Mouse (Mus musculus) liver, postnatal 0 days (tissue): ENCODE data around the gene Tfpi. TPM values are rescaled to one million over a fixed set of nuclear protein-coding genes. Genes with fewer than 3 reads are reported as not detected.
A peak's percentile ranks its signal among the peaks of the same experiment; 100 is the strongest.

Experiments used
- ATAC-seq: fragments of 200-750 bp; cut with Nextera tagmentation; 2 replicates; pipeline ENCODE4 v1.8.0; 2017; ENCODE audit warnings: mild to moderate bottlenecking, moderate library complexity
- DNase-seq: peaks from one replicate; pipeline ENCODE4 v3.0.0-alpha.2; 2016
- H3K27ac ChIP-seq: fragments of 300-500 bp; sonication (generic); 2 replicates; pipeline ENCODE4 v1.5.1; 2014; ENCODE audit warnings: antibody characterized with exemption, moderate library complexity, mild to moderate bottlenecking, low read depth
- H3K27me3 ChIP-seq: fragments of 300-500 bp; sonication (generic); 2 replicates; pipeline ENCODE4 v1.6.1; 2014; ENCODE audit warnings: low read length, control low read depth, mixed read lengths; ENCODE audit not compliant: insufficient read depth
- H3K36me3 ChIP-seq: fragments of 300-500 bp; sonication (generic); replicated peaks from 2 replicates; pipeline ENCODE4 v1.6.1; 2014; ENCODE audit warnings: mild to moderate bottlenecking, control low read depth, low read length, moderate library complexity, mixed read lengths; ENCODE audit not compliant: insufficient read depth
- H3K4me1 ChIP-seq: fragments of 300-500 bp; sonication (generic); 2 replicates; pipeline ENCODE4 v1.6.1; 2014; ENCODE audit warnings: antibody characterized with exemption, mild to moderate bottlenecking, control low read depth; ENCODE audit not compliant: insufficient read depth
- H3K4me2 ChIP-seq: fragments of 300-500 bp; sonication (generic); 2 replicates; pipeline ENCODE4 v1.6.1; 2014; ENCODE audit warnings: low read depth, mild to moderate bottlenecking, low read length, moderate library complexity, mixed read lengths
- H3K4me3 ChIP-seq: fragments of 300-500 bp; sonication (generic); 2 replicates; pipeline ENCODE4 v1.5.1; 2014; ENCODE audit warnings: low read depth, low read length
- H3K9ac ChIP-seq: fragments of 300-500 bp; sonication (generic); replicated peaks from 2 replicates; pipeline ENCODE4 v1.6.1; 2014; ENCODE audit warnings: mild to moderate bottlenecking, moderate library complexity
- H3K9me3 ChIP-seq: fragments of 300-500 bp; sonication (generic); 2 replicates; pipeline ENCODE4 v1.6.1; 2016; ENCODE audit warnings: mild to moderate bottlenecking, control low read depth, low read length, mixed read lengths
- CTCF ChIP-seq: sonication (generic); IDR thresholded peaks from 2 replicates; pipeline ENCODE4 v1.5.1; 2016; ENCODE audit warnings: antibody characterized with exemption, low read depth
- EP300 ChIP-seq: IDR thresholded peaks from 2 replicates; pipeline ENCODE4 v1.6.1; 2016; ENCODE audit warnings: antibody characterized with exemption, low read depth, mild to moderate bottlenecking
- WGBS: fragments of 180-500 bp; shearing (Covaris S2); extraction: QIAGEN DNeasy Blood & Tissue Kit; methylation state at CpG from one replicate; pipeline ENCODE4 v1.1.7; 2014; ENCODE audit not compliant: insufficient replicate concordance; 5-methylcytosine and 5-hydroxymethylcytosine counted together
- polyA plus RNA-seq: library from polyadenylated mRNA; unstranded; fragments of >200 nt; fragmentation: Nextera tagmentation; extraction: Ambion mirVana; gene quantifications from 2 replicates; pipeline ENCODE4 v1.2.1, GENCODE M21; 2015

The Tfpi gene
- polyA plus RNA-seq, 1 experiment from 2014 or later: 12.2 TPM

- TF ChIP-seq CTCF (peak; percentile 77), EP300 (no peak)
- ATAC-seq (no peak), DNase-seq (peak; percentile 39)
- Histone ChIP-seq H3K9me3 (no peaks in the 10 kb centered on the region), H3K27me3 (no peaks in the 10 kb centered on the region), H3K4me1 (no peaks in the 10 kb centered on the region), H3K9ac (0 out of 2 replicates have a peak overlapping the region, but pooled peaks have one; percentile 36), H3K4me3 (0 out of 2 replicates have a peak overlapping the region, but pooled peaks have one; percentile 19), H3K36me3 (no peaks in the 10 kb centered on the region), H3K4me2 (peak overlapping the region; percentile 62), H3K27ac (no peak overlapping the region)
- WGBS: 7% methylated on average over 3 of the region's 3 CpGs
These were observed 2.5 kb upstream of the Tfpi start for GRCm38 (mm10) chr2:84479036-84479435.

- Histone ChIP-seq H3K27ac (no peak overlapping the region), H3K36me3 (no peaks in the 10 kb centered on the region), H3K9me3 (no peaks in the 10 kb centered on the region), H3K4me1 (no peaks in the 10 kb centered on the region), H3K4me2 (no peak overlapping the region), H3K4me3 (no peak overlapping the region), H3K9ac (no peak overlapping the region), H3K27me3 (no peaks in the 10 kb centered on the region)
- no peak for ATAC-seq
- 91% methylated on average over 6 of the region's 6 CpGs for WGBS
- DNase-seq: no peak
- TF ChIP-seq EP300 (no peak), CTCF (no peak)
These were observed 1.2 kb upstream of the Tfpi start for GRCm38 (mm10) chr2:84477759-84478158.

GRCm38 (mm10) chr2:84476131-84476530 is 444 bp downstream of the Tfpi start:
- Histone ChIP-seq H3K9ac (no peak overlapping the region), H3K9me3 (no peaks in the 10 kb centered on the region), H3K36me3 (no peaks in the 10 kb centered on the region), H3K27me3 (no peaks in the 10 kb centered on the region), H3K4me3 (peak overlapping the region; percentile 31), H3K4me1 (no peaks in the 10 kb centered on the region), H3K27ac (peak overlapping the region; percentile 2; the same call in 1 of the 2 replicates), H3K4me2 (peak overlapping the region; percentile 60)
- TF ChIP-seq CTCF (no peak), EP300 (no peak)
- 20% methylated on average over 2 of the region's 3 CpGs for WGBS
- no peak for DNase-seq
- ATAC-seq: peak; percentile 39; the same call in 1 of the 2 replicates

- H3K9me3 ChIP-seq: no peaks in the 10 kb centered on the region
- TF ChIP-seq EP300: no peak
- TF ChIP-seq CTCF: no peak
- 50% methylated on average over 1 of the region's 1 CpGs for WGBS
- H3K9ac ChIP-seq: no peak overlapping the region
- H3K27ac ChIP-seq: no peak overlapping the region
- H3K27me3 ChIP-seq: no peaks in the 10 kb centered on the region
- DNase-seq (no peak), ATAC-seq (no peak)
- H3K4me3 ChIP-seq: peak overlapping the region; percentile 31; the same call in 1 of the 2 replicates
- no peaks in the 10 kb centered on the region for H3K36me3 ChIP-seq
- no peaks in the 10 kb centered on the region for H3K4me1 ChIP-seq
- peak overlapping the region; percentile 60 for H3K4me2 ChIP-seq
These were observed 974 bp downstream of the Tfpi start for GRCm38 (mm10) chr2:84475601-84476000.

- H3K4me2 ChIP-seq: no peak overlapping the region
- DNase-seq: no peak
- no peak for TF ChIP-seq CTCF
- TF ChIP-seq EP300: no peak
- ATAC-seq: no peak
- no peak overlapping the region for H3K4me3 ChIP-seq
- H3K9me3 ChIP-seq: no peaks in the 10 kb centered on the region
- no peaks in the 10 kb centered on the region for H3K36me3 ChIP-seq
- H3K27me3 ChIP-seq: no peaks in the 10 kb centered on the region
- no peak overlapping the region for H3K27ac ChIP-seq
- 33% methylated on average over 6 of the region's 6 CpGs for WGBS
- H3K4me1 ChIP-seq: no peaks in the 10 kb centered on the region
- no peak overlapping the region for H3K9ac ChIP-seq
These were observed 1.9 kb downstream of the Tfpi start for GRCm38 (mm10) chr2:84474651-84475050.

GRCm38 (mm10) chr2:84473941-84474530 is 2.5 kb downstream of the Tfpi start:
- 76% methylated on average over 14 of the region's 14 CpGs for WGBS
- TF ChIP-seq EP300 (no peak), CTCF (no peak)
- H3K27ac ChIP-seq: 0 out of 2 replicates have a peak overlapping the region, but pooled peaks have one; percentile 5

More at GRCm38 (mm10) chr2:84473941-84474530, 2.5 kb downstream of the Tfpi start:
- no peak overlapping the region for H3K4me2 ChIP-seq
- H3K4me3 ChIP-seq: no peak overlapping the region
- H3K36me3 ChIP-seq: no peaks in the 10 kb centered on the region
- no peaks in the 10 kb centered on the region for H3K9me3 ChIP-seq
- no peak overlapping the region for H3K9ac ChIP-seq
- DNase-seq (no peak), ATAC-seq (no peak)
- no peaks in the 10 kb centered on the region for H3K4me1 ChIP-seq
- no peaks in the 10 kb centered on the region for H3K27me3 ChIP-seq
